Mouse (Mus musculus) spleen, adult 2 months (tissue): Measurements from ENCODE around the gene Sytl3. TPM values are rescaled to one million over a fixed set of nuclear protein-coding genes. Genes with fewer than 3 reads are reported as not detected.

Experiments
- DNase-seq, 2 experiments: peaks; one replicate each; pipeline versions ENCODE4 v3.0.0 to v3.0.0-alpha.2; 2012 to 2021; ENCODE audit warnings: low spot score in 2 of 2, low read depth in 1 of 2
- H3K27ac ChIP-seq: fragments of 200-500 bp; 2 replicates; pipeline ENCODE4 v1.5.1; 2012; ENCODE audit warnings: low read length, inconsistent platforms; ENCODE audit not compliant: insufficient read depth
- H3K27me3 ChIP-seq: fragments of 200-500 bp; 2 replicates; pipeline ENCODE4 v1.6.1; 2012; ENCODE audit warnings: mild to moderate bottlenecking, moderate library complexity, low read length, inconsistent platforms; ENCODE audit not compliant: control insufficient read depth, insufficient read depth
- H3K36me3 ChIP-seq: fragments of 200-500 bp; 2 replicates; pipeline ENCODE4 v1.6.1; 2012; ENCODE audit warnings: mild to moderate bottlenecking, low read length, inconsistent platforms; ENCODE audit not compliant: control insufficient read depth, insufficient read depth
- H3K4me1 ChIP-seq: fragments of 200-500 bp; 2 replicates; pipeline ENCODE4 v1.6.1; 2011; ENCODE audit warnings: inconsistent platforms; ENCODE audit not compliant: control insufficient read depth, insufficient read depth, insufficient read length
- H3K4me3 ChIP-seq: fragments of 200-500 bp; 2 replicates; pipeline ENCODE4 v1.5.1; 2011; ENCODE audit warnings: mild to moderate bottlenecking, inconsistent platforms; ENCODE audit not compliant: insufficient read depth, insufficient read length; ENCODE audit errors: extremely low read depth
- CTCF ChIP-seq: fragments of 200-500 bp; IDR thresholded peaks from 2 replicates; pipeline ENCODE4 v1.5.1; 2011; ENCODE audit warnings: mild to moderate bottlenecking, inconsistent platforms; ENCODE audit not compliant: insufficient read depth, insufficient read length, insufficient replicate concordance; ENCODE audit errors: extremely low read depth
- POLR2A ChIP-seq: fragments of 200-500 bp; IDR thresholded peaks from 2 replicates; pipeline ENCODE4 v1.6.1; 2011; ENCODE audit warnings: low read depth, low read length, inconsistent platforms
- WGBS: fragments of 180-500 bp; shearing (Covaris S2); methylation state at CpG from one replicate; pipeline ENCODE4 v1.1.7; 2018; 5-methylcytosine and 5-hydroxymethylcytosine counted together
- polyA plus RNA-seq: library from polyadenylated mRNA; depleted of rRNA; stranded (reverse); fragments of >200 nt; gene quantifications from 2 replicates; pipeline ENCODE4 v1.2.3, GENCODE M21; 2012; rRNA removed

The Sytl3 gene
- polyA plus RNA-seq, 1 experiment, result 3.8 TPM

GRCm38 (mm10) chr17:6787241-6787640, 128.3 kb downstream of the Sytl3 start:
- WGBS, result 87% methylated on average over 4 of the region's 4 CpGs
- H3K4me1 ChIP-seq, result no peaks in the 10 kb centered on the region
- no peaks in the 10 kb centered on the region for H3K36me3 ChIP-seq
- no peak for TF ChIP-seq POLR2A
- TF ChIP-seq CTCF, result no peak
- no peak overlapping the region for H3K4me3 ChIP-seq
- H3K27ac ChIP-seq, result no peak overlapping the region
- no peak for DNase-seq
- no peaks in the 10 kb centered on the region for H3K27me3 ChIP-seq

Other genes with a start within 250 kb of the Sytl3 start
- 91.4 and 112 TPM in 2 replicates for gene Dynlt1b, start 229.0 kb upstream of the Sytl3 start, polyA plus RNA-seq
- 12.2 and 14.2 TPM in 2 replicates for gene Dynlt1c, start 57.4 kb upstream of the Sytl3 start, polyA plus RNA-seq
- 41.8 and 43.2 TPM in 2 replicates for gene Dynlt1f, start 3.2 kb upstream of the Sytl3 start, polyA plus RNA-seq
- 63.0 and 73.5 TPM in 2 replicates for gene Ezr, start 123.7 kb downstream of the Sytl3 start, polyA plus RNA-seq